Mouse (Mus musculus) forebrain, embryonic 13.5 days (tissue): ENCODE measurements at regions not wholly inside any gene's neighbourhood (a gene's known extent, or its start where the extent isn't known, plus 50 kb on each side); places are given as distances from the start of the nearest gene placed in this dataset.
A peak's percentile ranks its signal among the peaks of the same experiment; 100 is the strongest.

Experiments
- ATAC-seq: fragments of 200-750 bp; cut with Nextera tagmentation; 2 replicates; pipeline ENCODE4 v1.8.0; 2017
- H3K27ac ChIP-seq: fragments of 300-500 bp; sonication (generic); 2 replicates; pipeline ENCODE4 v1.5.1; 2015; ENCODE audit warnings: inconsistent platforms, mild to moderate bottlenecking, moderate library complexity
- H3K27me3 ChIP-seq: fragments of 300-500 bp; sonication (generic); 2 replicates; pipeline ENCODE4 v1.6.1; 2015; ENCODE audit warnings: mild to moderate bottlenecking, inconsistent platforms
- H3K36me3 ChIP-seq: fragments of 300-500 bp; sonication (generic); 2 replicates; pipeline ENCODE4 v1.6.1; 2015; ENCODE audit warnings: mild to moderate bottlenecking, inconsistent platforms; ENCODE audit not compliant: poor library complexity, severe bottlenecking
- H3K4me1 ChIP-seq: fragments of 300-500 bp; sonication (generic); 2 replicates; pipeline ENCODE4 v1.6.1; 2015; ENCODE audit warnings: inconsistent platforms
- H3K4me2 ChIP-seq: fragments of 300-500 bp; sonication (generic); 2 replicates; pipeline ENCODE4 v1.6.1; 2015; ENCODE audit warnings: inconsistent platforms, mild to moderate bottlenecking, moderate library complexity
- H3K4me3 ChIP-seq: fragments of 300-500 bp; sonication (generic); 2 replicates; pipeline ENCODE4 v1.5.1; 2015; ENCODE audit warnings: mild to moderate bottlenecking, inconsistent platforms
- H3K9ac ChIP-seq: fragments of 300-500 bp; sonication (generic); 2 replicates; pipeline ENCODE4 v1.6.1; 2015; ENCODE audit warnings: mild to moderate bottlenecking, inconsistent platforms
- H3K9me3 ChIP-seq: fragments of 300-500 bp; sonication (generic); replicated peaks from 2 replicates; pipeline ENCODE4 v1.6.1; 2016; ENCODE audit warnings: inconsistent platforms
- WGBS: fragments of 180-500 bp; shearing (Covaris S2); methylation state at CpG from one replicate; pipeline ENCODE4 v1.1.7; 2015; 5-methylcytosine and 5-hydroxymethylcytosine counted together

- ATAC-seq = peak; percentile 79; the same call in 1 of the 2 replicates
- peak overlapping the region; percentile 16 for H3K27ac ChIP-seq
- no peaks in the 10 kb centered on the region for H3K9me3 ChIP-seq
- no peaks in the 10 kb centered on the region for H3K36me3 ChIP-seq
- H3K4me1 ChIP-seq = peaks cover 9% of the 10 kb centered on the region
- H3K27me3 ChIP-seq = no peaks in the 10 kb centered on the region
- WGBS = 54% methylated on average over 8 of the region's 8 CpGs
- no peak overlapping the region for H3K9ac ChIP-seq
- no peak overlapping the region for H3K4me2 ChIP-seq
- no peak overlapping the region for H3K4me3 ChIP-seq
Measured at GRCm38 (mm10) chr10:126070984-126071713, 105.2 kb downstream of the Lrig3 start.

GRCm38 (mm10) chr10:126071714-126072057 lies 105.7 kb downstream of the Lrig3 start:
- no peak overlapping the region for H3K9ac ChIP-seq
- H3K27ac ChIP-seq = peak overlapping the region; percentile 16; the same call in 1 of the 2 replicates
- no peaks in the 10 kb centered on the region for H3K36me3 ChIP-seq
- no peaks in the 10 kb centered on the region for H3K27me3 ChIP-seq
- peaks cover 9% of the 10 kb centered on the region for H3K4me1 ChIP-seq
- WGBS = 53% methylated on average over 3 of the region's 3 CpGs
- H3K4me2 ChIP-seq = no peak overlapping the region
- H3K9me3 ChIP-seq = no peaks in the 10 kb centered on the region
- ATAC-seq = no peak
- no peak overlapping the region for H3K4me3 ChIP-seq

DNA sequence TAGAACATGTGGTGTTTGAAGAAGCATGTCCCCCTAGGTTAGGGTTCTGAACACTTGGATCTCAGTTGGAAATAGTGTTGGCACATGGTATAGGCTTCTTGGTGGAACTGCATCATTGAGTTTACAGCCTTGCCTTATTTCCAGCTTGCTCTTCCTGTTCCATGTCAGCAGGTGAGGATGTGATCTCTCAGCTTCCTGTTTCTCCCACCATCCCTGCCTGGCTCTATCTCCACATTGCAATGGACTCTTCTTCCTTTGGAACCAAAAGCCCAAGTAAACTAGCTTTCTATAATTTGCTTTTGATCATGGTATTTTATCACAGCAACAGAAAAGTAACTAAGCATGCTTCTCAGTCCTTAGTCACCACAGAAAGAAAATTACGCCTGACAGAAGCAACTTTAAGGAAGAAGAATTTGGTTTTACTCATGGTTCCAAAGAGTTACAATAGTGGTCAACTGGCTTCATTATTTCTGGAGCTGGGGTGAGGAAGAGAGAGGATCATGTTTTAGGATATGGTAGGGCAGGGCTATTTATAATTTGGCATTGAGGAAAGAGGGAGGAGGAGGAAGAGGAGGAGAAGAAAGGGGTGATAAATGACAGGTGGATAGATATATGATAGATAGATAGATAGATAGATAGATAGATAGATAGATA lies 111.5 kb downstream of the Lrig3 start:
- no peak overlapping the region for H3K4me3 ChIP-seq
- WGBS = 89% methylated on average over 1 of the region's 1 CpGs
- no peak overlapping the region for H3K9ac ChIP-seq
- no peak overlapping the region for H3K4me2 ChIP-seq
- no peak for ATAC-seq
- H3K36me3 ChIP-seq = no peaks in the 10 kb centered on the region
- H3K27ac ChIP-seq = no peak overlapping the region
- no peaks in the 10 kb centered on the region for H3K9me3 ChIP-seq
- H3K4me1 ChIP-seq = no peaks in the 10 kb centered on the region
- no peaks in the 10 kb centered on the region for H3K27me3 ChIP-seq

DNA sequence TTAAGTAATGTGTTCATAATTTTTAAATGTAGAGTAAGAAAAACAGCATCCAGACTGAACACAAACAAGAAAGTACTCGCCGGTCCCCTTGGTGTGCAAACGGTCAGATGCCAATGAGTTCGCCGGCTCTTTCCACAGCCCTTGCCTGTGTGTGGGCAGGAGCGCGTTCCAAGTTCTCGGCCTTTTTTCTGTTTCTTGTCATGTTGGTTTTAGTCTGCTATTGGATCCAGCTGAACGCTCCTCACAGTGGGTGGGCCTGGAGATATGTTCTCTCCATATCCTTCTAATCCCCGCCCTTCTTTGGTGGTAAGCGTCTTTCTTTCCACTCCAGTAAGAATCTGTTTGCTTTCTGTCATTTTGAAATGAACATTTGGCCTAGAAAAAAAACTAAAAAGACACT lies 116.6 kb downstream of the Lrig3 start:
- WGBS = 77% methylated on average over 11 of the region's 11 CpGs
- ATAC-seq = no peak
- Histone ChIP-seq H3K9ac (no peak overlapping the region), H3K9me3 (no peaks in the 10 kb centered on the region), H3K4me1 (no peaks in the 10 kb centered on the region), H3K4me3 (no peak overlapping the region), H3K36me3 (no peaks in the 10 kb centered on the region), H3K27me3 (no peaks in the 10 kb centered on the region), H3K27ac (no peak overlapping the region), H3K4me2 (no peak overlapping the region)

DNA sequence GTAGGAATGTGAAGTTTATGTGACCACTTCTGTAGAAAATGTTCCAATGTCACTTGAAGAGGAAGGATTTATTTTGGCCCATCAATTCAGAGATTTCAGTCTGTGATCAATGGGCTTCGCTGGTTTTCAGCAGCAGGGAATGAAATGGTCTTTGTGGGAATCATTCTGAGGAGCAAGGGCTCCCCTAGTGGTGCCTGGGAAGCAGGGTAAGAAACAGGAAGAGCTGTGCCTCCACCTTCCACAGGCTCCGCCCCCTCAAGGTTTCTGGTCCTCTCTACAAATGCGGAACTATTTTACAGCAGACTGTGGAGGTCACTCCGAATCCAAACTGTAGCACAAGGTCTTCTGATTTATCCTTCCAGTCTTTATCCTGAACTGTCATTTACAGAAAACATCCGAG lies 120.7 kb downstream of the Lrig3 start:
- Histone ChIP-seq H3K4me2 (no peak overlapping the region), H3K9ac (no peak overlapping the region), H3K4me1 (no peaks in the 10 kb centered on the region), H3K9me3 (no peaks in the 10 kb centered on the region), H3K27ac (no peak overlapping the region), H3K27me3 (no peaks in the 10 kb centered on the region), H3K4me3 (no peak overlapping the region), H3K36me3 (no peaks in the 10 kb centered on the region)
- WGBS = 87% methylated on average over 5 of the region's 5 CpGs
- ATAC-seq = no peak

GRCm38 (mm10) chr10:126094238-126094880 lies 128.4 kb downstream of the Lrig3 start:
- H3K36me3 ChIP-seq = no peaks in the 10 kb centered on the region
- H3K9me3 ChIP-seq = no peaks in the 10 kb centered on the region
- no peak overlapping the region for H3K4me3 ChIP-seq
- no peaks in the 10 kb centered on the region for H3K27me3 ChIP-seq
- ATAC-seq = no peak
- 74% methylated on average over 16 of the region's 16 CpGs for WGBS
- no peak overlapping the region for H3K4me2 ChIP-seq
- H3K9ac ChIP-seq = no peak overlapping the region
- H3K27ac ChIP-seq = no peak overlapping the region
- H3K4me1 ChIP-seq = no peaks in the 10 kb centered on the region

GRCm38 (mm10) chr10:126097896-126098295 lies 131.9 kb downstream of the Lrig3 start:
- no peak overlapping the region for H3K4me2 ChIP-seq

GRCm38 (mm10) chr10:126102876-126103275 lies 136.9 kb downstream of the Lrig3 start:
- no peaks in the 10 kb centered on the region for H3K9me3 ChIP-seq
- no peaks in the 10 kb centered on the region for H3K27me3 ChIP-seq
- no peak overlapping the region for H3K27ac ChIP-seq
- ATAC-seq = no peak
- no peak overlapping the region for H3K4me3 ChIP-seq
- H3K4me2 ChIP-seq = no peak overlapping the region
- 90% methylated on average over 15 of the region's 15 CpGs for WGBS
- H3K4me1 ChIP-seq = no peaks in the 10 kb centered on the region
- no peaks in the 10 kb centered on the region for H3K36me3 ChIP-seq
- H3K9ac ChIP-seq = no peak overlapping the region

More at GRCm38 (mm10) chr10:126097896-126098295, 131.9 kb downstream of the Lrig3 start:
- no peak for ATAC-seq
- H3K4me3 ChIP-seq = no peak overlapping the region
- no peaks in the 10 kb centered on the region for H3K36me3 ChIP-seq
- no peak overlapping the region for H3K27ac ChIP-seq
- H3K9ac ChIP-seq = no peak overlapping the region
- no peaks in the 10 kb centered on the region for H3K27me3 ChIP-seq
- H3K9me3 ChIP-seq = no peaks in the 10 kb centered on the region
- WGBS = 87% methylated on average over 10 of the region's 10 CpGs
- no peaks in the 10 kb centered on the region for H3K4me1 ChIP-seq

DNA sequence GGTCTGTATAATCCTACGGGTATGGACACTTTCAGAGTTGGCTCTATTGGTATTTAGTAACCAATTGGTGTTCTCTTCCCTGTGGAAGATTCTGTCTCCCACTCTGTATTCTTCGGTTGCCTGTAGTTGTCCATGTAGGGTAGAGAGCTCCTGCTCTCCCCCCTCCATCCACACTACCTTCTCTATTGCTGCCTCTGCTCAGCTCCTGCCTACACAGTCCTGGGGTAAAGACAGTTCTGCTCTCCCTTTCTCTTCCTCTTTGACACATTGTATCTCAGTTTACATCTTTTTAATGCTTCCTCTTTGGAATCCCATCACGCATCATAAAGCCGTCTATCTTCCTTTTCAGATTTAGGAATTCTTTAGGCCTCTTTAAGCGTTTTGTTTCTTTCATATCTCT lies 147.1 kb downstream of the Lrig3 start:
- no peak overlapping the region for H3K27ac ChIP-seq
- no peaks in the 10 kb centered on the region for H3K9me3 ChIP-seq
- no peaks in the 10 kb centered on the region for H3K36me3 ChIP-seq
- H3K4me1 ChIP-seq = no peaks in the 10 kb centered on the region
- ATAC-seq = no peak
- no peaks in the 10 kb centered on the region for H3K27me3 ChIP-seq
- H3K4me3 ChIP-seq = no peak overlapping the region
- 87% methylated on average over 5 of the region's 5 CpGs for WGBS
- no peak overlapping the region for H3K4me2 ChIP-seq
- no peak overlapping the region for H3K9ac ChIP-seq

DNA sequence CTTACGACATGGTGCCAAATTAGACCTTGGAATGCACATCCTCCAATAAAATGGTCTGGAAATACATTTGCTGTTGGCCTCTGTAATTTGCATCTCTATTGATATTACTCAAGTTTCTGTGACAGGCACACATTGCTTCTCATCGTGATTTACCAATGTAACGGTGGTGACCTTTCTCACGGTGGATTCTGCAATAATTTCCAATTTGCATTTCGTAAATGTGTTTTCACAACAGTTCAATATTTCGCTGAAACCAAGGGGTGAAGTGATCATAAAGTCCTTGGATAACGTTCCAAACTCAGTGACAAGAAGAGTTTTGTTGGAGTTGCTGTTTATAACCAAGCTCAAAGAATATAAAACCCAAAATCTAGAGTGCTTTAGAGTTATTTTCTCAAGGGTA lies 149.4 kb downstream of the Lrig3 start:
- Histone ChIP-seq H3K4me2 (no peak overlapping the region), H3K9ac (no peak overlapping the region)
- WGBS = 82% methylated on average over 7 of the region's 7 CpGs

GRCm38 (mm10) chr10:126121626-126122025 lies 155.7 kb downstream of the Lrig3 start:
- Histone ChIP-seq H3K36me3 (no peaks in the 10 kb centered on the region), H3K9me3 (no peaks in the 10 kb centered on the region), H3K9ac (no peak overlapping the region), H3K4me3 (no peak overlapping the region), H3K4me2 (no peak overlapping the region), H3K27ac (no peak overlapping the region), H3K4me1 (no peaks in the 10 kb centered on the region), H3K27me3 (no peaks in the 10 kb centered on the region)
- WGBS = 90% methylated on average over 10 of the region's 10 CpGs
- no peak for ATAC-seq

More for the DNA sequence above, 149.4 kb downstream of the Lrig3 start:
- no peaks in the 10 kb centered on the region for H3K9me3 ChIP-seq
- ATAC-seq = no peak
- no peak overlapping the region for H3K27ac ChIP-seq
- H3K4me3 ChIP-seq = no peak overlapping the region
- H3K36me3 ChIP-seq = no peaks in the 10 kb centered on the region
- H3K27me3 ChIP-seq = no peaks in the 10 kb centered on the region
- no peaks in the 10 kb centered on the region for H3K4me1 ChIP-seq

- no peaks in the 10 kb centered on the region for H3K9me3 ChIP-seq
- no peak overlapping the region for H3K27ac ChIP-seq
- H3K9ac ChIP-seq = no peak overlapping the region
- H3K27me3 ChIP-seq = no peaks in the 10 kb centered on the region
- WGBS = 83% methylated on average over 5 of the region's 5 CpGs
- H3K4me2 ChIP-seq = no peak overlapping the region
- no peak overlapping the region for H3K4me3 ChIP-seq
- H3K4me1 ChIP-seq = no peaks in the 10 kb centered on the region
- no peaks in the 10 kb centered on the region for H3K36me3 ChIP-seq
- no peak for ATAC-seq
Measured at GRCm38 (mm10) chr10:126122504-126122903, 156.5 kb downstream of the Lrig3 start.
